Mouse (Mus musculus): ENCODE measurements at regions not wholly inside any gene's neighbourhood (a gene's known extent, or its start where the extent isn't known, plus 50 kb on each side); places are given as distances from the start of the nearest gene placed in this dataset.
A peak's percentile ranks its signal among the peaks of the same experiment; 100 is the strongest.

DNA sequence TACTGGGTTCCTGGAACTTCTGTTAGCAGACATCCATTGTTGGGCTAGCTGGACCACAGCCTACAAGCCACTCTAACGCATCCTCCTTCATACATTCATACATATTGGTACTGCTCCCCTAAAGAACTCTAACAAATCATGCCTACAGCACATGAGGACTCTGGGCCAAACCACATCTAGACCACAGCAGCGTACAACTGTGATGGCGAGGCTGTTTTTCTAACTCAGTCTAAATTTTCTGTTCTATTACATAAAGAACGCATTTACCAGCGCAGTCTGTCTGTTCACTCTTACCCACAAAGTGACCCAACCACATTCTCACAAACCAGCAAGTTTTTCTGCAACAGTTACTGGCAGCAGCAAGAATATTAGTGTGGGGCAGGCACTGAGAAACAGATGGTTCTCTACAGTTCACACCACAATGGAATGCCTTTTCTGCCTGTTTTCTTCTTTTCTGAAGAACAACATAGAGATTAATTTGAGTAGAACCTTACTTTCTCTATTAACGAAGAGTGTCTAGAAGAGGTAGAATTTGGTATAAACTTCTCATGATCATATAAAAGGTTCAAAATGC, 648.2 kb upstream of the Cdh11 start:
- DNase-seq (ENCODE audit: low spot score): no peak

DNA sequence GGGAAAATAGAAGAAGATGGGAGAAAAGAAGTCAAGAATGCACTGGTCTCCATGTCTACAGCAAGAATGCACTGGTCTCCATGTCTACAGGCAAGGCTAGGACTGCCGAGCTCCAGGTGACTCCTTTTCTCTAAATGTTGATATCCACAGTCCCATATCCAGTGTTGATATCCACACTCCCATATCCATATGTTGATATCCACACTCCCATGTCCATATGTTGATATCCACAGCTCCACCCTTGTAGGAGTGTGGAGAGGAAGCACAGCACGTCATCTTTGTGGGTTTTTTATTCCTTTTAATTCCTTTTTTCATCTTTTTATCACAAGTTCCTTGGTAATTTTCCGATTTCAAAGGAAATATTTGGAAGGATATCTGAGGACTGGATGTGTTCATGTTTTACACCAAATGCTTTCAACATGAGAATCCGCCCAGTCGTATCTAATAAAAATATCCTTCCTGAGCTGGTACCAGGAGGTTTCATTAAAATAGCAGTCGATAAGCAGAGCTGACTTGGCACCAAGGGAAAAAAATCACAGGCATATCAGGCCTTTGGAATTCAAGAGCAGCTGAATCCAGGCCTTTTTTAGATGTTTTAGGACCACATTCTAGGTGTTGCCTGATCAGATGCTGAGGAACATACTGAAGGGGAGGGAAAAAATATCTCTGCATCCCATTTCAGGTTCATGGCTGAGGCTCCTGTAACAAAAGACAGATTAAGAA, 653.7 kb upstream of the Cdh11 start:
- no peak for DNase-seq (ENCODE audit: low spot score)

DNA sequence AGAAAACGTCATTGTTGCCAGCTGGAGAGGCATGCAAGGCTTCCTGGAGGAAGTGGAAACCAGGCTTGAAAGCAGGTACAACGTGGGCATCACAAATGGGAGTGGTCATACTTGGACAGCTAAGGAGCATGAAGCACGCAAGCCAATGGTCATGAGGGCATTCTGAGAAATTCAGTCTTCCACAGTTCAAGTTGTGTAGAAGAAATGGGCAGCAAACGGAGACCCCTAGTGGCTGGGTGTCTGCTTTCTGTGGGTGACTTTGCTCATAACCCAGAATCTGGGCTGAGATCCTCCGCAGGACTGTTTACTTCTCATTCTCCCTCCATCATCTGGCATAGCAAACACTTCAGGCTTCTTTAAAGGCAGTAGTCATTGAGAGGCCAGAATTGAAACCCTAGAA, 655.7 kb upstream of the Cdh11 start:
- DNase-seq (ENCODE audit: low spot score): peak; percentile 68

DNA sequence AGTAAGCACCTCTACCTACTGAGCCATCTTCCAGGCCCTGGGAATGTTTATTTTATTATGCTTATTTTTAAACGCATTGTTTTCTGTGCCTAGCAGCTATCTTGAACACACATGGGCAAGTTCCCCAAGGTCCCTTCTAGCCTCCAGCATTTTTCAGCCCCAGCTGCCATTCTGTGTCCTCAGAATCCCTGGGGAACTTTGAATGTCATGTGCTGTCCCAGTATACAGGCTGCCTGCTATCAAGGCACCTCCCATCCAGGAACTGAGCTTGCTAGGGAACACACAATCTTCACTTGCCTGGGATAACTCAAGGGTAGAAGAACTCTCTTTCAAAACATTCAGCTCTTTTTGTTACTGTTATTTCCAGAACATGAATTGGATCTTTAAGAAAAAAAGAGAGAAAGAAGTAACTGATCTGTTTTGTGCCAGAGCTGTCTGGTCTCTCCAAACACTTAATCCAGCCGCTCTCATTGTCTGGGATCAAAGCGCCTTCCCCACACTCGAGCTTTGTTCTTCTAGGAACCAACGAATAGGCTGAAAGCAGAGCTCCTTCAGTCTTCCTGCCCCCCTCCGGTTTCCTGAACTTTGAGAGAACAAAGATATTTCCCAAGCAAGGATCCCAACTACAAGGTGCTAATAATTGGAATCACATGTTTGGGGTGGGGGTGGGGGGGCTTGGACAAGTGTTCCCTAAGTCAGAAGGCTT, 657.1 kb upstream of the Cdh11 start:
- peak; percentile 63 for DNase-seq (ENCODE audit: low spot score)

DNA sequence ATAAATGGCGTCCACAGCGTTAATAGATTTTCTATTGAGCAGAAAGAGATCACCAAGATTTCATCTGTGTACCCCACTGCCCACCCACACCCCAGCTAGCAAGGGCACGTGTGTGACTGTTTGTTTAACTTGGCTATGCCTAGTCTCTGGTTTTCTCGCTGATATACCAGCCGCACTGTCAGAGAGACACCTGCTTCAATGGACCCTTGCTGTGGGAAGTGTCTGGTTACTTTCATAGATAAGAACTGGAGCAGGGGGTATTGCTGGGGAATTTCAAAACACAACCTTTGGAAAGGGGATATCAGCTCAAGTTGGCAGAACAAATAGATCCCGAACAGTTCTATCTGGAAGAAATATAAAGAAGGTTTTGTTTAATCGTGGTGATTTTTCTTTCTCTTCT, 656.8 kb upstream of the Cdh5 start:
- no peak for DNase-seq (ENCODE audit: low spot score)

DNA sequence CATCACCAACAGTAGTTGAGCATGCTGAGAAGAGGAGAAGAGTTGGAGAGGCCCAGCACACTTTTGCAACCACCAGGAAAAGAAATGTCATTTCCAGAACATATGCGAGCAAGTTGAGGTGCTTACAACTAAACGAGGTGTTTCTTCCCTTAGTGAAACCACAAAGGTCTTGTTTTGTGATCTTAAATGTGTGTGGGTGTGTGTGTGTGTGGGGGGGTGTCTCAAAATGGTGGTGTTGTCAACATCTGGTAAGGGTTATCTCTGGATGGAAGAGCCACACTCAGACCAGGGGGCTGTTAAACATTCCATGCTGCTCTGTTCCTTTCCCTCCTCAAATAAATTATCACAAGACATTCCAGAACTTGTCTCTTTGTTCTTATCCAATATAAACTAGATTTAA, 656.0 kb upstream of the Cdh5 start:
- DNase-seq (ENCODE audit: low spot score): no peak

DNA sequence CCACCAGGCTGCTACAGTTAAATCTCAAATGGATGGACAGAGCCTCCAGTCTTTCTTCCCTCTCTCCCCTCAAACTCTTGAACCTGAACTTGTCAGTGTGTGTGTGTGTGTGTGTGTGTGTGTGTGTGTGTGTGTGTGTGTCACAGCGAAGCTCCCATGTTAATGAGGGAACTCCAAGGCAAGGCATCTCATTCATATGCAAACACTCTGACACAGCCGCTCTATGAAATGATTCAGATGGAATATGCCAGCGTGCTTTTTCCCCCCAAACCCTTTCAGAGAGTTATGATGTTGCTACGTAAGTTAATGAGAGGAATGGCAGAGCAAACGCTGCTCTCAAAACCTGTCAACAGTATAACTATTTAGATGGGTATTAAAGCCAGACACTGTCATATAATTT, 653.5 kb upstream of the Cdh5 start:
- DNase-seq (ENCODE audit: low spot score): no peak

DNA sequence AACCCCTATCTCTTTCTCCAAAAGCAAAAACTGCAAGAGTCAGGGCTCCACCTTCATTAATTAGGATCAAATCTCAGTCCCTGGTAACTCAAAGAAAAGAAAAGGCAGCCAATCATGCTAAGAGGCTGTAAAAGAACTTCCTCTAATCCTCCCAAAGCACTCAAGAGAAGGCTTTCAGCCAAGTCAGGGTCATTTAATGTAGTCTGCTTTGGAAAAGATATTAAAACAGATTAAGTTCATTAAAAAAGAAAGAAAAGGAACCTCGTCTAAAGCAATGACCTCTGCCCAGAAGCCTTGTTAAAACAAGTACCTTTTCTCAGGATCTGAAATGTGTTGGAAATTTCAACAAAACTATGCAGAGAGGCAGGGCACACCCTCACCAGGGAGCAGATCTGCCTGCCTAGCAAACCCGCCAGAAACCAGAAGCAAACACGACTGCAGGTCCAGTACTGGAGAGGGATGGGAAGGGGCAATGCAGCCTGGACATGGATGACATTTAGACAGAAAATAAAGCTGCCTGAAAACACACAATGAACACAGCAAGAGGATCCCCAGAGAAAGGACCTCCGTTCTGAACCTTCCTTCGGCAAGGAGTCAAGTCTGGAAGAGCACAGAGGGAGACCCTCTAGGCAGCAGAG, 649.9 kb upstream of the Cdh5 start:
- no peak for DNase-seq (ENCODE audit: low spot score)

DNA sequence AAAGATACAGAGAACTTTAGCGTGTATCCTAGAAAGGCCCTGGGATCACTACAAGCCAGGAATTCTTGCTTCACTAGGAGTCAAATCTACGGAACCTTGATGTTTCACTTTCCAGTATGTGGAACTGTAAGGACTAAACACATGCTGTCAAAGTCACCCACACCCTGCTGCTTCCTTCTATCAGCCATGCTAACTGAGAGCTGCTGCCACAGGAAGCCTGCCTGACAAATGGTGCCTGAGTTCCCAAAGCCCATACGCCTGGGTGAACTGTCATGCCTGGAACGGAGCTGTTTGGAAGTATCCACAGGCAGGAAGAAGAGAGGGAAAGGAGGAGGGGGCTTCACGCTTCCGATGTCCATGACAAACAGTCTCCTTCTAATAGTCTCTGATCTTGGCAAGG, 644.2 kb upstream of the Cdh5 start:
- DNase-seq (ENCODE audit: low spot score): no peak

DNA sequence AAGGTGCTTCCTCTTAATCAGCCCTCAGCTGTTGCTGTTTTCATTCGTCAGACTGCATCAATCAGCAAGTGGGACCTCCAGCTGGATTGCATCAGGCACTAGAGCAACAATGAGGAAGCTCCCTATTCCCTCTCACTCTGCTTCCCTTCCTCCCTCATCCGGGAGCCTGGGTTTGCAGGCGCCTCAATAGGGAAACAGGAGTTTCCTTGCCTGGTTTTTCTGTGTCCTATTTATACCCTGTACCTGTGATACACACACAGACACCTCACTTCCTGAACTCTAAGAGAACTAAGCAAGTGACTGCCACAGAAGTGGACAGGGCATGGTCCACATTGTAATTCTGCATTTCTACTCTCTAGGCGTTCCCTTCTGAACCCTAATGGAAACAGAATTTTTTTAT, 637.9 kb upstream of the Cdh5 start:
- no peak for DNase-seq (ENCODE audit: low spot score)

DNA sequence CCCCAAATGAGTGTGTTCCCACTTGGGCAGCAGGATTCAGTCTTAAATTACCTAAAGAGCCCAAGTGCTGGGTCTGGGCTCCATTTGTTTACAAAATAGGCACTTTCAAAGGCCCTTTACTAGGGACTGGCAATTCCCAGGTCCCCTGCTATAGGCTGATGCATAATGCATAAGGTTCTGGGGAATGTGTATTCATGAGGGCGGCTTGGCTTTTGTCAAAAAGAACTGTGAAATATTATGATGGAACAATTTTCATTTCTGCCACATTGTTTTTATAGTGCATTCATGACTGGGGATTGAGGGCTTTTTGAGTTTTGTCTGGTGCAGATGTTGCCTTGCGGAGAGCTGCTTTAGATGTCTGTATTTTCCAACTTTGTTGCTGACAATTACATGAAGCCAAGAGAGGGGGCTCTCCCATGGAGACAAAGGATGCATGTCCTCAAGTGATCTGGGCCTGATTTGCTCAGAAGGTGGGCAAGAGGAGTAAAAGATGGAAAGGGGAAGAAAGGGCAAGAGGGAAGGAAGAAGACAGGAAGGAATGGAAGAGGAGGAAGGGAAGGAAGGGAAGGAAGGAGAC, 636.6 kb upstream of the Cdh5 start:
- DNase-seq (ENCODE audit: low spot score): no peak

DNA sequence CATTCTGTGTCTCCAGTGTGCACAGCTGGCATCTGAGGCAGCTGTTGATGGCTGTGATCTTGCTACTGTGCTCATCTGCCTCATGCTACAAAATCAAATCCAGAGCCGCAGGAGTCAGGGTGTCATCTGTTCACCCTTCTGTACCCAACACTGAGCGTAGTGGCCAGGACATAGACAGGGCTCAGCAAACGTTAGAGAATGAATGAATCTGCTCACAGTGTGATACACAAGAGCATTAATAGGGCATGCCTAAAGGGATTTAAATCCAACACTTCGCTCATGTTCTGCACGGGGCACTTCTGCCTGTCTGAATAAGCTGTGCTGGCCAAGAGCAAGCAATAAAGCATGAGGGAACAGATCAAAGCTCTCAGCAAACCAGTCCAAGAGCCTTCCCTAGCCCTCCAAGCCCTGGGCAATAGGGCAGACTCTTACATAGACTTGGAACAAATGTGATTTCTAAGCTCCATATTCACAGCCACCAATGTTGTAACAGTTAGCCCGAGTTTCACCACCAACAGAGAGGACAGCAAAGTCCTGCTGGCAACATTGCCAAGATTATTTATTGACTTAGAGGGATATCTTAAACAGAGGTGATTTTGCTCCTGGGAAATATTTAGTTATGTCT, 633.8 kb upstream of the Cdh5 start:
- DNase-seq (ENCODE audit: low spot score): no peak

DNA sequence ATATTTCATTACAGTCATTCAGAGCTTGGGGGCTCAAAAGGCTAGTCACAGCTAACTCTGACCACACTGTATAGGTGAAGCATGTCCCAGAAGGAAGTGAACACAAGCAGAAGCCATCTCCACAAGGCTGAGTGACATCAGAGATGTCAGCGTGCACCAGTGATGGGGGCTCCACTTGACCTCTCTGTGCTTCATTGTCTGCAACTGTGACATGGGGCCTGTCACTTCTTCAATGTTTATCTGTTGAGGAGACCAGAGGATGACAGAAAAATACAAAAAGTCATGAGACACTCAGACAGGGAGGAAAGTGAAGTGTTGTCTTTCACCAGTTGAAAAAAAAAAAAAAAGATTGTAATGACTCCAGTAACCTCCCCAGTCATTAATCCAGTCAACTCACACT, 632.4 kb upstream of the Cdh5 start:
- DNase-seq (ENCODE audit: low spot score): no peak

DNA sequence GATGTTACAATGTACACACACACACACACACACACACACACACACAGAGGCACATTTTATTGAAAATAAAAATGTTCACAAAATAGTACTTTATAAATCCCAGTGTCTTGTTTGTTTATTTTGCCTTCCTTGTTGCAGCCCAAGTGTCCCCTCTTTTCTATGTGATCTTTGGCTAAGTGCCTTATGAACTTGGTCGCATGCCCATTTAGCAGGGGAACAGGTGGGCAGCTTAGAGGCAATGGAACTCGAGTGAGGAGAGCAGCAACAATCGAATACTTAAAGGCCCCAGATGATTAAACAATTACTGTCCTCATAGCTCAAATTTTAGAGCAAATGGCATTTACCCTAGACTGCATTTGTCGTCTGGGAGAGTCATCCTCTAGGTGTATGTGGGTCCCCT, 631.1 kb upstream of the Cdh5 start:
- no peak for DNase-seq (ENCODE audit: low spot score)

DNA sequence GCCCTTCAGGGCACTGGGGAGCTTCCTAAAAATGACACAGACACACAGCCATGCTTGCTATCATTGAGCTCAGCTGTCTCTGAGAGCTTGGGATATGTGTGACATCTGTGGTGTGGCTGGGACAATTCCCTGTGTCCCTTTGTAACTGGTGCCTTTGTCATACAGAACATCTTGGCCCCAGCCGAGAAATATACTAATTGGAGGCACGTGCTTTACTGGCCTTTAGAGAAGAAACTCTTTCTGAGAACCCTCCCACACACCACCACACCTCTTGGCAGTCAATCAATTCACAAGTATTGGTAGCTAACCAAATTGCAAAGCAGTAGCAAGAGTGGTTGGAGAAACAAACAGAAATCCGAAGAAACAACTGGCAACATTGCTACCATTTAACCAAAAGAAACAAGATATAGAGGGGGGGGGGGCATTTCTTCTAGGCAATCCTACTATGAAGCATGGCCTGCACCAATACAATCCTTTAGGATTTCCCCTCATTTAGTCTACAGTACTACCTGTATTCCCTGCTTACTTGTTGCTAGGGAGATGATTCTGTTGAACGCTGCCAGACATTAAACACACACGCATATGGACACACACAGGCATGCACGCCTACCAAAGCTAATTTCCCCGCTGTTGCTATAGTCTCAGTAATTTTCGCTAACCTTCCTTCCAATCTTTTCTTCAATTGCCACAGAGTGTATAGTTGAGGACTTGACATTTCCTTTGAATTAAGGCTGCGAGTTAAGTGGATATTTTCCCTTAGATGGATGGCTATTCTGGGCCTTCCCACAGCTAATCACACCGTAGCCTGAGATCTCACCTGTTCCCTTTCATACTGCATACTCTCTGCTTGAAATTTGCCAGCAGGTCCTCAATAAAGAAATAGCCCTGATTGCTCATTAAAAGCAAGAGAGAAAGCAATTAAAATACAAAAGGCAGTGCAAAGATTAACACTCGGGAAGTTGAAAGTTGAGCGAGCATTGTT, 625.3 kb upstream of the Cdh5 start:
- DNase-seq (ENCODE audit: low spot score): no peak

DNA sequence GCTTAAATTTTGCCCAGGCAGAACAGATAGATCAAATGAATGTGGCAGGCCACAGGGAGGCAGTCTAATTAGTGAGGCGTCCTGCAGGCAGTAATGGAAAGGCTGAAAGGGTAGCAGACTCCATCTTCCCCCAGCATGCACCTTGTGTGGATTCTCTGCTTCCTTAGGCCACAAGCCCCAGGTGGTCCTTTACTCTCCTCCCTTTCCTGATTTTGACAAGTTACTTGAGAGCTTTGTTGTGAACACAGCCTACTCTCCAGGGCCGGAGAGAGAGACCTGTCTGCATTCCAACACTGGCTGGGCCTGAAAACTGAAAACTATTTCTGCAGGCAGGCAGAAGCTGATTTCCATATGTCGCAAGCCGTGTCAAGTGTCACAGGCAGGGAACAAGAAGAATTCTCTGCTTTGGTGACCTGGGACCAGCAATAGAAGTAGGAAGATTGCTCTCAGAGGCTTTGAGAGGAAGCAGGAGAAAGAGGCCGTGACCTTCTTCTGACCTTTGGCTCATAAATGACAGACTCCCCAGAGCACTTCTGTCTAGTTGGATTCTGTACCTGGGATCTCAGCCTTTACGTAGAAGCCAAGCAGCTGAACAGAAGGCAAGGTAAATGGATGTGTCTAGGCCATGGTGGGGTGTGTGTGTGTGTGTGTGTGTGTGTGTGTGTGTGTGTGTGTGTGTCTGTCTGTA, 619.2 kb upstream of the Cdh5 start:
- DNase-seq (ENCODE audit: low spot score): peak; percentile 81

DNA sequence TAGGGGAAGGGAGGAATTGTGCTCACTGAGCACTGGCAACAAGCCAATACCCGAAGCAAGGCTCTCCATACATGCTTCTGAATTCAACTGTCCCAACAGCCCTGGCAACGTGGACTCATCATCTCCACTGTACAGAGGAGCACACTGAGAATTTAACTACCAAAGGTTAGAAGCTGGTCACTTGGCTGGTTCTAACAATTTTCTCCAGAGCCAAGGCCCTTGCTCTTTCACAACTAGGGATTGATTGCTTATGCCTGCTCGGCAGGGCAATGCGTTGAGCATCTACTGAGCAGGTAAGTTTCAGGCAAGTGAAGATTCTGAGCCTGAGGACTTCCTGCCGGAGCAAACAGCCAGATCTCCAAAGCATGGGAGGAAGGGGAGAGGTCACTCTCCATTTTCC, 616.0 kb upstream of the Cdh5 start:
- no peak for DNase-seq (ENCODE audit: low spot score)

DNA sequence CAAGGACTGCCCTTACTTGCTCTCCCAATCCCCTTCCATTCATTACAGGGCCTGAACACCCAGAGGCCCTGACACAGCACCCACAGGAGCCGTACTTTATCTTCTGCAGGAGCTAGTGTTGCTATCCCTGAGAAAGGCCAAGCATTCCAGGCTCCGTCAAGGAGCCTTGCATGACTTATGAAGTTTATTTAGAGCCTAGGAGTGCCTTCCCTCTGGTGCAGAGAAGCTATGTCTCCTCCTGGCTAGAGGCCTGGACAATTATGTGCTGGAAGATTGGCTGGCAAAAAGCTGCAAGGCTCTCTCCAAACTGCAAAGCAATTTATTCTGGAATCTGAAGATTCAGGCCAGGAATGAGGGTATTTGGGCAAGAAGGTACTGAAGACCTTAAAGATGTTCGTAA, 612.0 kb upstream of the Cdh5 start:
- DNase-seq (ENCODE audit: low spot score): no peak

DNA sequence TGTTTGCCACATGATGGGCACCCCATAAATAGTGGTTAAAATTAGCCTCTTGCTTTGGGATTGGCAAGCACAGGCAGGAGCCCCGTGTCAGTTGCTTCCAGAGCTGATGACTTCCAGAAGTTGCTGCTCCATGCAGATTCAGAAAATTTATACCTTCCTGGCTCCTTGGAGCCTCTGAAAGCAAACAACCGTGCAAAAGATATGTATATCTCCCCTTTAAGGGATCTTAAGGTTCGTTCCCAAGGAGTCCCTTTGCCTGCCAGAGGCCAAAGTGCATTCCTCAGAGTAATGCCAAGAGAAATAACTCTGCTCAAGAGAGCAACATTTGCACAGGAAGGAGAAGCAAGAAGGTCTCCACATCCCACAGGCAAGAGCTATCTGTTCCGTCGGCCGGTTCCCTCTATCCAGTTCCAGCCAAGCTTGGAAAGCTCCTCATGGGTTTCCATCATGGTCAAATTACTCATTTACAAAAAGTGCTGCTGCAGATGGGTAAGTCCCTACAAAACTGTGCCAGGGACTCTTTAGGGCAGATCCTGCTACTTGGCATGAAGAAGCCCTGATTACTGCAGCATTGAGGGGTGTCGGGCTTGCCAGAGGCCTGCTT, 608.4 kb upstream of the Cdh5 start:
- DNase-seq (ENCODE audit: low spot score): no peak

DNA sequence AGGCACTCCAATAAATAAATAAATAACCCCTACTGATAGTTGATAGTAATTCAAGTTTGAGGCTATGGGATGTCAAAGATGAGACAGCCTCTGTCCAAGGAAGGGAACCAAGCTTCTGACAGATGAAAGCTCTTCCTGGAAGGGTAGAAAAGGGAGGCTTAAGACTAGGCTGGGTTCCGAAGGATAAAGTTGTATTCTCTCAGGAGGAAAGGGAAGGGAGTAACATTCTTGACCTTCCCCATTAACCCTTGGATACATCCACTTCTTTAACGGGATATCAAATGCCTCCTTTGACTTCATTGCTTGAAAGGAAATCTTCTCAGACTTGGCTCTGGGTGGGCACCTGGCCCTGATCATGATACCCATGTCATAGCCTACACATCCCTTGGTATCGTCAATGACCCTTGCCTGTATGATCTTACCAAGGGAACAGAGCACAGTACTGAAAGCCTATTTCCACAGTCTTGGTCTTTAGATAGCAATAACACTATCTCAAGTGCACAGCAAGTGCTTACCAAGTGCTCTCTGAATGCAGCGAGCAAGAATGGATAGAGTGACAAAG, 607.4 kb upstream of the Cdh5 start:
- DNase-seq (ENCODE audit: low spot score): no peak

Data from embryo, embryonic 10.5 days (tissue).